Mouse (Mus musculus) liver, embryonic 13.5 days (tissue): ENCODE measurements at regions not wholly inside any gene's neighbourhood (a gene's known extent, or its start where the extent isn't known, plus 50 kb on each side); places are given as distances from the start of the nearest gene placed in this dataset.
A peak's percentile ranks its signal among the peaks of the same experiment; 100 is the strongest.

Experiments used
- ATAC-seq: fragments of 200-750 bp; cut with Nextera tagmentation; 2 replicates; pipeline ENCODE4 v1.8.0; 2017; ENCODE audit warnings: low read depth, mild to moderate bottlenecking, moderate number of reproducible peaks, moderate library complexity
- DNase-seq: peaks from one replicate; pipeline ENCODE4 v3.0.0; 2022
- H3K27ac ChIP-seq: fragments of 300-500 bp; sonication (generic); 2 replicates; pipeline ENCODE4 v1.5.1; 2015; ENCODE audit warnings: moderate library complexity, mild to moderate bottlenecking, inconsistent platforms
- H3K27me3 ChIP-seq: fragments of 300-500 bp; sonication (generic); 2 replicates; pipeline ENCODE4 v1.6.1; 2015; ENCODE audit warnings: mild to moderate bottlenecking, inconsistent platforms
- H3K36me3 ChIP-seq: fragments of 300-500 bp; sonication (generic); 2 replicates; pipeline ENCODE4 v1.6.1; 2015; ENCODE audit warnings: mild to moderate bottlenecking, inconsistent platforms
- H3K4me1 ChIP-seq: fragments of 300-500 bp; sonication (generic); replicated peaks from 2 replicates; pipeline ENCODE4 v1.6.1; 2015; ENCODE audit warnings: inconsistent platforms
- H3K4me2 ChIP-seq: fragments of 300-500 bp; sonication (generic); 2 replicates; pipeline ENCODE4 v1.6.1; 2015; ENCODE audit warnings: inconsistent platforms, mild to moderate bottlenecking, moderate library complexity
- H3K4me3 ChIP-seq: fragments of 300-500 bp; sonication (generic); replicated peaks from 2 replicates; pipeline ENCODE4 v1.5.1; 2015; ENCODE audit warnings: mild to moderate bottlenecking, inconsistent platforms
- H3K9ac ChIP-seq: fragments of 300-500 bp; sonication (generic); 2 replicates; pipeline ENCODE4 v1.6.1; 2015; ENCODE audit warnings: mild to moderate bottlenecking, inconsistent platforms
- H3K9me3 ChIP-seq: fragments of 300-500 bp; sonication (generic); replicated peaks from 2 replicates; pipeline ENCODE4 v1.6.1; 2016; ENCODE audit warnings: inconsistent platforms
- WGBS: fragments of 180-500 bp; shearing (Covaris S2); methylation state at CpG from one replicate; pipeline ENCODE4 v1.1.7; 2015; ENCODE audit not compliant: insufficient replicate concordance; 5-methylcytosine and 5-hydroxymethylcytosine counted together

- WGBS: 26% methylated on average over 10 of the region's 10 CpGs
- peaks cover 34% of the 10 kb centered on the region for H3K27me3 ChIP-seq
- H3K9me3 ChIP-seq: no peaks in the 10 kb centered on the region
- no peaks in the 10 kb centered on the region for H3K36me3 ChIP-seq
- H3K27ac ChIP-seq: no peak overlapping the region
- peak overlapping the region; percentile 51 for H3K4me2 ChIP-seq
- H3K9ac ChIP-seq: no peak overlapping the region
- H3K4me1 ChIP-seq: peaks cover 15% of the 10 kb centered on the region
- DNase-seq: no peak
- 0 out of 2 replicates have a peak overlapping the region, but pooled peaks have one; percentile 6 for H3K4me3 ChIP-seq
- ATAC-seq: no peak
Measured at GRCm38 (mm10) chr9:40617676-40618062, 52.7 kb upstream of the Gm21915 start.

GRCm38 (mm10) chr9:40617036-40617675 lies 53.3 kb upstream of the Gm21915 start:
- no peaks in the 10 kb centered on the region for H3K9me3 ChIP-seq
- ATAC-seq (no peak), DNase-seq (no peak)
- no peaks in the 10 kb centered on the region for H3K36me3 ChIP-seq
- peaks cover 34% of the 10 kb centered on the region for H3K27me3 ChIP-seq
- H3K9ac ChIP-seq: no peak overlapping the region
- peak overlapping the region; percentile 51 for H3K4me2 ChIP-seq
- no peak overlapping the region for H3K27ac ChIP-seq
- 0 out of 2 replicates have a peak overlapping the region, but pooled peaks have one; percentile 6 for H3K4me3 ChIP-seq
- H3K4me1 ChIP-seq: peaks cover 15% of the 10 kb centered on the region
- WGBS: 3% methylated on average over 20 of the region's 20 CpGs

DNA sequence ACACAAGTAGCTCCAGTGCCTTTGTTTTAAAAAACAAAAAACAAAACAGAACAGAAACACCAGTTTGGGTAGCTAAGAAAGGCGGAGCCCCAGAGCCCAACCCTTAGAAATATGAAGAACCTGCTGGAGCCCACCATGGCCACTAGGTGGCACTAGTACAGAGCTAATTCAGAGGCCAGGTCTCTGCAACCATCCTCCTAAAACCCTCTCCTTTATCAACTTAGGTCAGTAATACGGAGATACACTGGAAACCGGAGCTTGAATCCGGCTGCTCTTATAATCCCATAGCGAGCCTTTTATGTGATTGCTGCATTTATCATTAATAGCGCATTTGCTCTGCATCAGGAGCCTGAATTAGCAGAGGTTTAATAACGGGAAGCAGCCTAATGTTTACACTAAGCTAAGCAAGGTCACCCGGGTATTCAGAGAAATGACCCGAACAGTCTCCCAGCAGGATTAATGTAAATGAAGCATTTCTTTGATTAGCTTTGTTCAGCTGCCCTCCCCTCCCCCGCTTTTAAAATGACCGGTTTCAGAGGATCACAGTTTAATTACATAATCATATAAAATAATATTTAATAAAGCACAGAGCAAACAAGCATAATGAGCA lies 53.9 kb upstream of the Gm21915 start:
- WGBS: 3% methylated on average over 11 of the region's 11 CpGs
- H3K27me3 ChIP-seq: peaks cover 34% of the 10 kb centered on the region
- H3K4me3 ChIP-seq: 0 out of 2 replicates have a peak overlapping the region, but pooled peaks have one; percentile 6
- peaks cover 15% of the 10 kb centered on the region for H3K4me1 ChIP-seq
- no peaks in the 10 kb centered on the region for H3K9me3 ChIP-seq
- ATAC-seq: no peak
- no peak overlapping the region for H3K9ac ChIP-seq
- H3K36me3 ChIP-seq: no peaks in the 10 kb centered on the region
- peak overlapping the region; percentile 51 for H3K4me2 ChIP-seq
- DNase-seq: peak; percentile 37
- H3K27ac ChIP-seq: no peak overlapping the region

- DNase-seq: no peak
- H3K36me3 ChIP-seq: no peaks in the 10 kb centered on the region
- no peak overlapping the region for H3K9ac ChIP-seq
- no peak overlapping the region for H3K4me2 ChIP-seq
- H3K4me3 ChIP-seq: no peak overlapping the region
- H3K27ac ChIP-seq: no peak overlapping the region
- H3K27me3 ChIP-seq: peaks cover 34% of the 10 kb centered on the region
- H3K4me1 ChIP-seq: peaks cover 15% of the 10 kb centered on the region
- ATAC-seq: no peak
- H3K9me3 ChIP-seq: no peaks in the 10 kb centered on the region
- WGBS: 31% methylated on average over 8 of the region's 8 CpGs
Measured at GRCm38 (mm10) chr9:40615891-40616290, 54.5 kb upstream of the Gm21915 start.

GRCm38 (mm10) chr9:40614071-40614470 lies 56.3 kb upstream of the Gm21915 start:
- Histone ChIP-seq H3K9me3 (no peaks in the 10 kb centered on the region), H3K4me2 (no peak overlapping the region), H3K9ac (no peak overlapping the region), H3K4me1 (peaks cover 15% of the 10 kb centered on the region), H3K4me3 (no peak overlapping the region), H3K27ac (no peak overlapping the region), H3K36me3 (no peaks in the 10 kb centered on the region), H3K27me3 (peaks cover 28% of the 10 kb centered on the region)
- 60% methylated on average over 5 of the region's 5 CpGs for WGBS
- ATAC-seq: no peak
- no peak for DNase-seq

GRCm38 (mm10) chr9:40613182-40613581 lies 57.2 kb upstream of the Gm21915 start:
- ATAC-seq: peak; percentile 75
- WGBS: 53% methylated on average over 4 of the region's 4 CpGs
- Histone ChIP-seq H3K27ac (peak overlapping the region; percentile 36; the same call in 1 of the 2 replicates), H3K27me3 (peaks cover 21% of the 10 kb centered on the region), H3K36me3 (no peaks in the 10 kb centered on the region), H3K4me1 (peaks cover 15% of the 10 kb centered on the region), H3K9me3 (no peaks in the 10 kb centered on the region), H3K9ac (no peak overlapping the region), H3K4me3 (no peak overlapping the region), H3K4me2 (no peak overlapping the region)
- DNase-seq: no peak

DNA sequence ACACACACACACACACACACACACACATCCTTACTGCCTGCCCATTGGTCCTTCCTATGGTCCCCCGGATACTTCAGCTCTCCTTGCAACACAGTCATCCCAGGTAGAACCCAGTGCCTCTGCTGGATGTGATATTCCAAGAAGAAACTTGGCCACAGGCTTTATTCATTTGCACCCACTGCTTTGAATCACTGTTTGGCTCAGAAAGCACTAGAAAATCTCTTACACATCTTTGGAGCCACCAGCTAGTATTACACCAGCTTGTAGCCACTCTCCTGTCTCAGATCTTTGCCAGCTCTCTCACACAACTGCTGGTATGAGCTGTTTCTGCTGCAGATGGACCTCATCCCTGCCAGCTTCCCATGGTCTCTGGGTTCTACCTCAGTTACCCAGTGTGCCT lies 57.7 kb upstream of the Gm21915 start:
- no peak overlapping the region for H3K9ac ChIP-seq
- H3K27ac ChIP-seq: peak overlapping the region; percentile 36; the same call in 1 of the 2 replicates
- WGBS: 71% methylated on average over 1 of the region's 1 CpGs
- ATAC-seq: 0 out of 2 replicates have a peak, but pooled peaks have one; percentile 6
- H3K27me3 ChIP-seq: peaks cover 16% of the 10 kb centered on the region
- no peak overlapping the region for H3K4me3 ChIP-seq
- H3K4me1 ChIP-seq: peaks cover 15% of the 10 kb centered on the region
- H3K36me3 ChIP-seq: no peaks in the 10 kb centered on the region
- no peak for DNase-seq
- no peaks in the 10 kb centered on the region for H3K9me3 ChIP-seq
- no peak overlapping the region for H3K4me2 ChIP-seq

GRCm38 (mm10) chr9:40612312-40612711 lies 58.1 kb upstream of the Gm21915 start:
- H3K4me1 ChIP-seq: peaks cover 15% of the 10 kb centered on the region
- ATAC-seq: no peak

GRCm38 (mm10) chr9:40611626-40612025 lies 58.8 kb upstream of the Gm21915 start:
- DNase-seq (no peak), ATAC-seq (no peak)
- no peak overlapping the region for H3K9ac ChIP-seq
- H3K27ac ChIP-seq: no peak overlapping the region
- no peak overlapping the region for H3K4me2 ChIP-seq
- no peaks in the 10 kb centered on the region for H3K36me3 ChIP-seq
- WGBS: 57% methylated on average over 3 of the region's 3 CpGs
- no peak overlapping the region for H3K4me3 ChIP-seq
- peaks cover 9% of the 10 kb centered on the region for H3K4me1 ChIP-seq
- peaks cover 5% of the 10 kb centered on the region; the same call in 1 of the 2 replicates for H3K27me3 ChIP-seq
- H3K9me3 ChIP-seq: no peaks in the 10 kb centered on the region

More at GRCm38 (mm10) chr9:40612312-40612711, 58.1 kb upstream of the Gm21915 start:
- WGBS: 60% methylated on average over 4 of the region's 4 CpGs
- no peak for DNase-seq
- Histone ChIP-seq H3K4me2 (no peak overlapping the region), H3K9me3 (no peaks in the 10 kb centered on the region), H3K27ac (no peak overlapping the region), H3K9ac (no peak overlapping the region), H3K4me3 (no peak overlapping the region), H3K36me3 (no peaks in the 10 kb centered on the region), H3K27me3 (peaks cover 12% of the 10 kb centered on the region)

DNA sequence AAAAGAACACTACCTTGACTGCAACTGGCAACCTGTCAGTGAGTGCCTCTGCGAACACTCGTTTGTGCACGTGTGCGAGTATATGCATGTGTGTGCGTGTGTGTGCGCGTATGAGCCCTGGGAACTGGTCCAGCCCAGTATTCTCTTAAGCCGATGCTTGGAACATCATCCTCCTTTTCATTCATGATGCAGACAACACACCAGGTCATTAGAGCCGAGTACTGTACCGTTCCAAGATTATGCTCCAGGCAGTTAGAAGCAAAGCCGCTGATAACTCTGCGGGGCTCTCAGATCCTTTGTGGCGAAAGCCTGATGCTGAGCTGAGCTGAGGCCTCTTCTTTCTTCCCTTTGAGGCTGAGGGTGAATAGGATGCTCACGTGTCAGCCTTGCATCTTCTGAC lies 61.8 kb upstream of the Gm21915 start:
- H3K9ac ChIP-seq: no peak overlapping the region
- H3K36me3 ChIP-seq: no peaks in the 10 kb centered on the region
- no peak overlapping the region for H3K27ac ChIP-seq
- DNase-seq (no peak), ATAC-seq (no peak)
- no peaks in the 10 kb centered on the region for H3K27me3 ChIP-seq
- H3K9me3 ChIP-seq: no peaks in the 10 kb centered on the region
- H3K4me1 ChIP-seq: peaks cover 6% of the 10 kb centered on the region; the same call in 1 of the 2 replicates
- H3K4me2 ChIP-seq: no peak overlapping the region
- H3K4me3 ChIP-seq: no peak overlapping the region
- 75% methylated on average over 14 of the region's 14 CpGs for WGBS

GRCm38 (mm10) chr9:40607941-40608340 lies 62.5 kb upstream of the Gm21915 start:
- peaks cover 6% of the 10 kb centered on the region; the same call in 1 of the 2 replicates for H3K4me1 ChIP-seq
- H3K9ac ChIP-seq: no peak overlapping the region
- no peak for DNase-seq
- no peak for ATAC-seq
- no peaks in the 10 kb centered on the region for H3K9me3 ChIP-seq
- no peaks in the 10 kb centered on the region for H3K36me3 ChIP-seq
- no peak overlapping the region for H3K4me3 ChIP-seq
- no peak overlapping the region for H3K27ac ChIP-seq
- 73% methylated on average over 18 of the region's 18 CpGs for WGBS
- H3K4me2 ChIP-seq: no peak overlapping the region
- no peaks in the 10 kb centered on the region for H3K27me3 ChIP-seq
